Mouse (Mus musculus): Measurements from ENCODE around the gene Hspa8. TPM values are rescaled to one million over a fixed set of nuclear protein-coding genes. Genes with fewer than 3 reads are reported as not detected.

Hspa8 gene
- total RNA-seq (2023; ENCODE audit: inconsistent age) = 1,289 to 1,540 TPM (median 1,353 TPM) in 4 replicates

DNA sequence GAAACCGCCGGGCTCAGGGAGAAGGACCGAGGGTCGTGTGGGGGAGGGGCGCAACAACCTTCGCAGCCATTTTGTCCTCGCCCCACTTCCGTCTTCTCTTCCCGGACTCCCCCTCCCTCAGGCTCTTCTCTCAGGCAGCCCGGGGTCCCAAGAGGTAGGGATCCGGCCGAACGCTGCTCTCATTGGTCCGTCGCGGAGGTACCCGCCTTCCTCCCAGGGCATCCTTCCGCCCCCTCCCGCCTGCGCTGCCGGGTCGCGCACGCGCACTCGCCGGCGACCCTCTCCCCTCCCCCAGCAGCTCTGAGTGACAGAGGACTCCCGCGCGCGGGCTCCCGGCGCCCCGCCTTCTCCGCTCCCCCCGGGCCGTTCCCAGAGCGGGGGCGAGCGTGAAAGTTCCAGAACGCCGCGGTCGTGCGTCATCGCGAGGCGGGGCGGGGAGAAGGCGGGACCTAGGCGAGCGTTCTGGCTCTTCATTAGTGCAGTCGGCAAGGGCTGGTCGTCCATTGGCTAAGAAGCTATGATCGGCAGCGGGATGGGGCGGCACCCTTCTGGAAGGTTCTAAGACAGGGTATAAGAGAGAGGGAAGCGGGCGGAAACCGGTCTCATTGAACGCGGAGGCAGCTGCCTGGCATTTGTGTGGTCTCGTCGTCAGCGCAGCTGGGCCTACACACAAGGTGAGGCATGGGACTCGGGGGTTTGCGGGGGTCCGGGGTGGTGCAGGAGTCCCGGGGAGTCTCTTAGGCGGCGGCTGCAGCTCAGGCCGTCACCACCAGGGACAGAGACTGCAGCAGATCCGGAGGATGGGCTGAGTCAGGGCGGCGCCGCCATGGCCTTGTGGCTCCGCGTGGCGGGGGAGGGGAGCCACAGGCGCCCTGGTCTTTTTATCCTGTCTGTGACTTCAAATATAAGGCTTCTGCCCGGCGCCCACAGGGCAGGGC lies at the start of gene Hspa8:
Gene Hspa8, plus strand, starts transcription at position 310 of the 938 bp plus-strand sequence.

Other genes with a start within 250 kb of the Hspa8 start
- not detected in 4 replicates for gene Gm21915, start 130.4 kb upstream of the Hspa8 start, total RNA-seq (2023; ENCODE audit: inconsistent age)
- gene Clmp, start 115.0 kb upstream of the Hspa8 start, total RNA-seq (2023; ENCODE audit: inconsistent age) = 0.16 TPM in 1 of 4 replicates, not detected in the others
- not detected in 4 replicates for gene Bsx, start 73.1 kb downstream of the Hspa8 start, total RNA-seq (2023; ENCODE audit: inconsistent age)
- gene Jhy, start 163.1 kb downstream of the Hspa8 start, total RNA-seq (2023; ENCODE audit: inconsistent age) = 0.39 to 1.4 TPM (median 0.64 TPM) in 4 replicates
- 0.26 to 0.93 TPM (median 0.53 TPM) in 4 replicates for gene Crtam, start 203.6 kb downstream of the Hspa8 start, total RNA-seq (2023; ENCODE audit: inconsistent age)